In genomic region chr2:13278114-13278862, GRCm38 (mm10) we compare ENCODE assay signal across 8 mouse cellular contexts. TPM values are rescaled to one million over a fixed set of nuclear protein-coding genes. Genes with fewer than 3 reads are reported as not detected.
DNase-seq lines count a peak whose midpoint lies in the region; ATAC-seq and TF ChIP-seq lines count a peak whose summit lies in the region.

No protein-coding gene starts in this region.

- peak overlapping the region; percentile 36; the same call in 1 of the 2 replicates for H3K4me2 ChIP-seq in heart, embryonic 15.5 days
- peak overlapping the region; percentile 74 for H3K4me2 ChIP-seq in CH12.LX (ENCODE audit: insufficient read depth, low read depth, poor library complexity, severe bottlenecking)
- 0 out of 2 replicates have a peak overlapping the region, but pooled peaks have one; percentile 26 for H3K4me2 ChIP-seq in embryonic facial prominence, embryonic 13.5 days
- H3K4me2 ChIP-seq in liver, embryonic 14.5 days (ENCODE audit: low read depth), result no peak overlapping the region

- dilution Hi-C loops in CH12.LX (cut with MboI; ENCODE audit: extremely low pct_ligation_motif_present, extremely low pct_unique_long_range_greater_than_20kb, low sequenced_read_pairs), result no loop called here

- H3K36me3 ChIP-seq in heart, embryonic 15.5 days, result no peaks in the 10 kb centered on the region
- H3K36me3 ChIP-seq in CH12.LX (replicated peaks in 1 of 2; ENCODE audit: control insufficient read depth in 1 of 2, insufficient read depth in 1 of 2, low read length in 1 of 2), result peaks cover 0 to 3% of the 10 kb centered on the region in 2 experiments
- H3K36me3 ChIP-seq in embryonic facial prominence, embryonic 13.5 days, result no peaks in the 10 kb centered on the region
- H3K36me3 ChIP-seq in liver, embryonic 14.5 days (replicated peaks; ENCODE audit: control insufficient read depth, insufficient read depth, low read depth), result no peaks in the 10 kb centered on the region

- no peak for ATAC-seq in heart, embryonic 15.5 days (replicated peaks; ENCODE audit: insufficient number of reproducible peaks, insufficient read depth, low FRiP score, low read depth)
- ATAC-seq in embryonic facial prominence, embryonic 13.5 days (ENCODE audit: insufficient number of reproducible peaks, insufficient read depth, low FRiP score, low TSS enrichment, low read depth), result no peak
- no peak for ATAC-seq in liver, embryonic 14.5 days (ENCODE audit: insufficient read depth)

- H3K27me3 ChIP-seq in heart, embryonic 15.5 days, result no peaks in the 10 kb centered on the region
- no peaks in the 10 kb centered on the region for H3K27me3 ChIP-seq in CH12.LX (replicated peaks)
- H3K27me3 ChIP-seq in embryonic facial prominence, embryonic 13.5 days, result no peaks in the 10 kb centered on the region
- H3K27me3 ChIP-seq in liver, embryonic 14.5 days (ENCODE audit: control insufficient read depth, insufficient read depth, low read length), result no peaks in the 10 kb centered on the region

- no peaks in the 10 kb centered on the region for H3K9me3 ChIP-seq in heart, embryonic 15.5 days (replicated peaks)
- H3K9me3 ChIP-seq in CH12.LX (replicated peaks; ENCODE audit: low read length), result no peaks in the 10 kb centered on the region
- H3K9me3 ChIP-seq in embryonic facial prominence, embryonic 13.5 days, result no peaks in the 10 kb centered on the region
- no peaks in the 10 kb centered on the region for H3K9me3 ChIP-seq in liver, embryonic 14.5 days (ENCODE audit: control insufficient read depth, low read length)

- H3K79me2 ChIP-seq in CH12.LX (replicated peaks; ENCODE audit: control insufficient read depth, extremely low read depth, insufficient read depth, poor library complexity, severe bottlenecking), result no peaks in the 10 kb centered on the region

- no peak overlapping the region for H3K27ac ChIP-seq in heart, embryonic 15.5 days
- H3K27ac ChIP-seq in CH12.LX (ENCODE audit: insufficient read depth, low read depth), result no peak overlapping the region
- no peak overlapping the region for H3K27ac ChIP-seq in embryonic facial prominence, embryonic 13.5 days
- no peak overlapping the region for H3K27ac ChIP-seq in liver, embryonic 14.5 days

- TF ChIP-seq EP300 in CH12.LX (IDR thresholded peaks at IDR 0.05; ENCODE audit: low read length), result no peak
- no peak for TF ChIP-seq EP300 in liver, embryonic 14.5 days (IDR thresholded peaks at IDR 0.05; ENCODE audit: low read depth)

- peak; percentile 83 for TF ChIP-seq RAD21 in CH12.LX (IDR thresholded peaks at IDR 0.05; ENCODE audit: low read depth, low read length)

- peaks cover 6% of the 10 kb centered on the region for H3K4me1 ChIP-seq in heart, embryonic 15.5 days (replicated peaks)
- H3K4me1 ChIP-seq in CH12.LX (ENCODE audit: control insufficient read depth in 1 of 2, insufficient read depth in 2 of 2), result peaks cover 0 to 8% of the 10 kb centered on the region in 2 experiments; a peak in 3 of 4 replicates
- H3K4me1 ChIP-seq in embryonic facial prominence, embryonic 13.5 days, result no peaks in the 10 kb centered on the region
- H3K4me1 ChIP-seq in liver, embryonic 14.5 days (replicated peaks; ENCODE audit: control insufficient read depth in 2 of 2, insufficient read depth in 2 of 2, low read length in 1 of 2), result peaks cover 0 to under 1% of the 10 kb centered on the region in 2 experiments; a peak in 1 of 4 replicates

- 48% methylated on average over 10 of the region's 10 CpGs for WGBS in heart, embryonic 15.5 days
- WGBS in embryonic facial prominence, embryonic 13.5 days, result 51% methylated on average over 10 of the region's 10 CpGs
- 47% methylated on average over 10 of the region's 10 CpGs for WGBS in liver, embryonic 14.5 days (ENCODE audit: insufficient replicate concordance)

- no peak for DNase-seq in heart, adult 9 months (ENCODE audit: low spot score in 2 of 2)
- peak; percentile 48 for DNase-seq in CH12.LX (ENCODE audit: extremely low read depth)
- no peak for DNase-seq in liver, embryonic 14.5 days (ENCODE audit: low read depth in 3 of 3, low spot score in 3 of 3)
- no peak for DNase-seq in ovary, postnatal 14 days (ENCODE audit: low spot score)
- DNase-seq in ovary, postnatal 36 days (ENCODE audit: low spot score), result no peak
- DNase-seq in adrenal gland, postnatal 14 days, result no peak

- H3K9ac ChIP-seq in heart, embryonic 15.5 days, result no peak overlapping the region
- no peak overlapping the region for H3K9ac ChIP-seq in CH12.LX (ENCODE audit: insufficient read depth, low read depth)
- H3K9ac ChIP-seq in embryonic facial prominence, embryonic 13.5 days, result no peak overlapping the region
- H3K9ac ChIP-seq in liver, embryonic 14.5 days (replicated peaks), result no peak overlapping the region

- TF ChIP-seq POLR2A in CH12.LX (IDR thresholded peaks at IDR 0.05; ENCODE audit: low read depth, low read length), result no peak

- H3K4me3 ChIP-seq in heart, embryonic 15.5 days, result no peak overlapping the region
- H3K4me3 ChIP-seq in CH12.LX (replicated peaks in 1 of 3; ENCODE audit: low read depth in 2 of 3, low read length in 2 of 3, poor library complexity in 1 of 3), result peak overlapping the region in 1 of 3 experiments; percentile 8
- no peak overlapping the region for H3K4me3 ChIP-seq in embryonic facial prominence, embryonic 13.5 days
- no peak overlapping the region for H3K4me3 ChIP-seq in liver, embryonic 14.5 days (ENCODE audit: insufficient read depth in 1 of 2, low read depth in 2 of 2, low read length in 2 of 2)

- TF ChIP-seq CTCF in CH12.LX (conservative IDR thresholded peaks at IDR 0.05 in 1 of 2, IDR thresholded peaks at IDR 0.05 in 1 of 2; ENCODE audit: low read depth in 2 of 2, low read length in 2 of 2), result peak; percentile 43 to 87; a peak in 3 of 4 replicates
- peak; percentile 53; the same call in 1 of the 2 replicates for TF ChIP-seq CTCF in liver, embryonic 14.5 days (IDR thresholded peaks at IDR 0.05; ENCODE audit: low read depth)

- in situ Hi-C loops in CH12.LX (cut with MboI; ENCODE audit: low pct_ligation_motif_present, low pct_unique_long_range_greater_than_20kb, low sequenced_read_pairs), result loop anchor here (25.0 kb wide), 1 partner anchor 509 kb away; the partner anchor contains the start of gene St8sia6

TF ChIP-seq in CH12.LX, 34 proteins besides CTCF, POLR2A, EP300 and RAD21:
- TF ChIP-seq ELF1 (IDR thresholded peaks at IDR 0.05; ENCODE audit: low read depth, low read length) (no peak), MEF2A (IDR thresholded peaks at IDR 0.05; ENCODE audit: borderline replicate concordance, low read depth, low read length) (peak; percentile 79; the same call in 1 of the 2 replicates), JUN (IDR thresholded peaks at IDR 0.05; ENCODE audit: insufficient read depth, low read depth, low read length) (0 out of 2 replicates have a peak, but pooled peaks have one; percentile 11), MYC (IDR thresholded peaks at IDR 0.05; ENCODE audit: low read depth, low read length) (peak; percentile 74; the same call in 1 of the 2 replicates), SMC3 (IDR thresholded peaks at IDR 0.05; ENCODE audit: low read depth, low read length) (peak; percentile 69), MAX (IDR thresholded peaks at IDR 0.05; ENCODE audit: low read length) (peak; percentile 57; the same call in 1 of the 2 replicates), ZMIZ1 (IDR thresholded peaks at IDR 0.05; ENCODE audit: low read depth, low read length) (no peak), NRF1 (IDR thresholded peaks at IDR 0.05; ENCODE audit: low read depth, low read length) (0 out of 2 replicates have a peak, but pooled peaks have one; percentile 5), ZNF384 (IDR thresholded peaks at IDR 0.05; ENCODE audit: low read depth, low read length) (peak; percentile 97), MAFK (IDR thresholded peaks at IDR 0.05; ENCODE audit: insufficient replicate concordance, low read length) (no peak), BHLHE40 (IDR thresholded peaks at IDR 0.05; ENCODE audit: low read depth, low read length) (peak; percentile 66), ETS1 (conservative IDR thresholded peaks at IDR 0.05; ENCODE audit: low read depth, low read length) (no peak)

RNA-seq across cellular contexts. Expression of gene Rsu1, which starts 7.1 kb away (rescaled TPM):
- 141 and 144 TPM in 2 replicates for polyA plus RNA-seq in heart, embryonic 15.5 days (2015; fragmentation: Nextera tagmentation; extraction: Ambion mirVana)
- total RNA-seq in CH12.LX (2012; rRNA removed), result 29.5 and 33.0 TPM in 2 replicates
- total RNA-seq in CH12.LX (2014; rRNA removed), result 86.3 and 86.4 TPM in 2 replicates
- polyA plus RNA-seq in CH12.LX (2012; ENCODE audit: insufficient read length, low read depth), result 102 and 108 TPM in 2 replicates
- polyA plus RNA-seq in embryonic facial prominence, embryonic 13.5 days (2015; fragmentation: Nextera tagmentation; extraction: Ambion mirVana), result 111 and 114 TPM in 2 replicates
- polyA plus RNA-seq in liver, embryonic 14.5 days (2012; rRNA removed), result 42.6 and 47.8 TPM in 2 replicates
- 58.5 and 65.2 TPM in 2 replicates for polyA plus RNA-seq in liver, embryonic 14.5 days (2014; fragmentation: Nextera tagmentation; extraction: Ambion mirVana)
- 70.3 and 84.0 TPM in 2 replicates for total RNA-seq in adrenal gland, postnatal 14 days (2021)
